Mouse (Mus musculus): ENCODE measurements around the gene Fam186b. TPM values are rescaled to one million over a fixed set of nuclear protein-coding genes. Genes with fewer than 3 reads are reported as not detected.
"Not testable (repeated sequence)": the region's sequence is repeated elsewhere in the genome, so short reads cannot be mapped to it uniquely, and the experiment has no call there.

The Fam186b gene
- polyA plus RNA-seq, 1 experiment from 2014 or later = 0.11 TPM

- Histone ChIP-seq H3K4me2 (ENCODE audit: low read length) (peak overlapping the region; percentile 39; the same call in 1 of the 2 replicates), H3K4me3 (ENCODE audit: low read depth, low read length) (no peak overlapping the region), H3K27me3 (replicated peaks; ENCODE audit: control insufficient read depth, insufficient read depth, low read length) (no peaks in the 10 kb centered on the region), H3K4me1 (ENCODE audit: control insufficient read depth, insufficient read depth, low read length) (no peaks in the 10 kb centered on the region), H3K36me3 (ENCODE audit: control insufficient read depth, insufficient read depth, low read length) (no peaks in the 10 kb centered on the region), H3K9ac (ENCODE audit: low read length) (no peak overlapping the region), H3K27ac (ENCODE audit: low read depth, low read length) (no peak overlapping the region), H3K9me3 (replicated peaks; ENCODE audit: control insufficient read depth, low read length) (no peaks in the 10 kb centered on the region)
- 70% methylated on average over 8 of the region's 8 CpGs for WGBS
- DNase-seq (ENCODE audit: low spot score) (no peak), ATAC-seq (peak; percentile 44)
These were observed 36.4 kb downstream of the Fam186b start for GRCm38 (mm10) chr15:99259167-99259729.

GRCm38 (mm10) chr15:99255241-99255749 is 40.4 kb downstream of the Fam186b start:
- Histone ChIP-seq H3K9me3 (replicated peaks; ENCODE audit: control insufficient read depth, low read length) (no peaks in the 10 kb centered on the region), H3K27ac (ENCODE audit: low read depth, low read length) (no peak overlapping the region), H3K4me2 (ENCODE audit: low read length) (no peak overlapping the region), H3K4me3 (ENCODE audit: low read depth, low read length) (no peak overlapping the region), H3K36me3 (ENCODE audit: control insufficient read depth, insufficient read depth, low read length) (no peaks in the 10 kb centered on the region), H3K4me1 (ENCODE audit: control insufficient read depth, insufficient read depth, low read length) (no peaks in the 10 kb centered on the region; the same call in 1 of the 2 replicates), H3K27me3 (replicated peaks; ENCODE audit: control insufficient read depth, insufficient read depth, low read length) (no peaks in the 10 kb centered on the region), H3K9ac (ENCODE audit: low read length) (no peak overlapping the region)
- WGBS = 92% methylated on average over 6 of the region's 6 CpGs
- no peak for ATAC-seq
- DNase-seq (ENCODE audit: low spot score) = no peak

GRCm38 (mm10) chr15:99254477-99255005 is 41.1 kb downstream of the Fam186b start:
- H3K9ac ChIP-seq (ENCODE audit: low read length) = no peak overlapping the region
- no peaks in the 10 kb centered on the region; the same call in 1 of the 2 replicates for H3K4me1 ChIP-seq (ENCODE audit: control insufficient read depth, insufficient read depth, low read length)
- H3K4me3 ChIP-seq (ENCODE audit: low read depth, low read length) = no peak overlapping the region
- no peaks in the 10 kb centered on the region for H3K27me3 ChIP-seq (replicated peaks; ENCODE audit: control insufficient read depth, insufficient read depth, low read length)
- DNase-seq (ENCODE audit: low spot score) = no peak
- H3K9me3 ChIP-seq (replicated peaks; ENCODE audit: control insufficient read depth, low read length) = no peaks in the 10 kb centered on the region
- 87% methylated on average over 2 of the region's 2 CpGs for WGBS
- no peaks in the 10 kb centered on the region for H3K36me3 ChIP-seq (ENCODE audit: control insufficient read depth, insufficient read depth, low read length)
- no peak overlapping the region for H3K27ac ChIP-seq (ENCODE audit: low read depth, low read length)
- no peak overlapping the region for H3K4me2 ChIP-seq (ENCODE audit: low read length)
- ATAC-seq = no peak

- no peak overlapping the region for H3K9ac ChIP-seq (ENCODE audit: low read length)
- peaks cover 6% of the 10 kb centered on the region; the same call in 1 of the 2 replicates for H3K36me3 ChIP-seq (ENCODE audit: control insufficient read depth, insufficient read depth, low read length)
- H3K4me2 ChIP-seq (ENCODE audit: low read length) = no peak overlapping the region
- H3K9me3 ChIP-seq (replicated peaks; ENCODE audit: control insufficient read depth, low read length) = no peaks in the 10 kb centered on the region
- no peak for ATAC-seq
- H3K27ac ChIP-seq (ENCODE audit: low read depth, low read length) = no peak overlapping the region
- 93% methylated on average over 6 of the region's 6 CpGs for WGBS
- no peaks in the 10 kb centered on the region; the same call in 1 of the 2 replicates for H3K4me1 ChIP-seq (ENCODE audit: control insufficient read depth, insufficient read depth, low read length)
- no peak for DNase-seq (ENCODE audit: low spot score)
- H3K27me3 ChIP-seq (replicated peaks; ENCODE audit: control insufficient read depth, insufficient read depth, low read length) = no peaks in the 10 kb centered on the region
- H3K4me3 ChIP-seq (ENCODE audit: low read depth, low read length) = no peak overlapping the region
These were observed 41.9 kb downstream of the Fam186b start for GRCm38 (mm10) chr15:99253772-99254171.

- Histone ChIP-seq H3K36me3 (ENCODE audit: control insufficient read depth, insufficient read depth, low read length) (peaks cover 12% of the 10 kb centered on the region), H3K4me2 (ENCODE audit: low read length) (peak overlapping the region; percentile 75)
- not testable (repeated sequence) for H3K9me3 ChIP-seq (replicated peaks; ENCODE audit: control insufficient read depth, low read length); H3K9ac ChIP-seq (ENCODE audit: low read length); DNase-seq (ENCODE audit: low spot score); H3K27me3 ChIP-seq (replicated peaks; ENCODE audit: control insufficient read depth, insufficient read depth, low read length); H3K4me3 ChIP-seq (ENCODE audit: low read depth, low read length); ATAC-seq; H3K4me1 ChIP-seq (ENCODE audit: control insufficient read depth, insufficient read depth, low read length); H3K27ac ChIP-seq (ENCODE audit: low read depth, low read length)
- 41% methylated on average over 2 of the region's 2 CpGs for WGBS
These were observed 42.6 kb downstream of the Fam186b start for GRCm38 (mm10) chr15:99253175-99253479.

GRCm38 (mm10) chr15:99252381-99253174 is 43.1 kb downstream of the Fam186b start:
- DNase-seq (ENCODE audit: low spot score) = peak; percentile 70
- WGBS = 5% methylated on average over 22 of the region's 22 CpGs

GRCm38 (mm10) chr15:99251626-99252380 is 43.9 kb downstream of the Fam186b start, which contains the start of gene Mcrs1:
TSS of gene Mcrs1 (minus strand) at chr15:99251961.
- peak; percentile 96 for ATAC-seq
- peak; percentile 100 for DNase-seq (ENCODE audit: low spot score)
- under 1% methylated on average over 52 of the region's 52 CpGs for WGBS

More at GRCm38 (mm10) chr15:99252381-99253174, 43.1 kb downstream of the Fam186b start:
- Histone ChIP-seq H3K27me3 (replicated peaks; ENCODE audit: control insufficient read depth, insufficient read depth, low read length) (no peaks in the 10 kb centered on the region), H3K9ac (ENCODE audit: low read length) (peak overlapping the region; percentile 69), H3K4me1 (ENCODE audit: control insufficient read depth, insufficient read depth, low read length) (no peaks in the 10 kb centered on the region; the same call in 1 of the 2 replicates), H3K36me3 (ENCODE audit: control insufficient read depth, insufficient read depth, low read length) (peaks cover 18% of the 10 kb centered on the region), H3K4me3 (ENCODE audit: low read depth, low read length) (peak overlapping the region; percentile 59), H3K4me2 (ENCODE audit: low read length) (peak overlapping the region; percentile 75), H3K9me3 (replicated peaks; ENCODE audit: control insufficient read depth, low read length) (no peaks in the 10 kb centered on the region), H3K27ac (ENCODE audit: low read depth, low read length) (peak overlapping the region; percentile 94)
- ATAC-seq = peak; percentile 54

GRCm38 (mm10) chr15:99251111-99251510 is 44.6 kb downstream of the Fam186b start:
- ATAC-seq; H3K27ac ChIP-seq (ENCODE audit: low read depth, low read length); H3K9me3 ChIP-seq (replicated peaks; ENCODE audit: control insufficient read depth, low read length); DNase-seq (ENCODE audit: low spot score); H3K4me1 ChIP-seq (ENCODE audit: control insufficient read depth, insufficient read depth, low read length); H3K27me3 ChIP-seq (replicated peaks; ENCODE audit: control insufficient read depth, insufficient read depth, low read length): not testable (repeated sequence)
- H3K9ac ChIP-seq (ENCODE audit: low read length) = peak overlapping the region; percentile 69
- peak overlapping the region; percentile 59 for H3K4me3 ChIP-seq (ENCODE audit: low read depth, low read length)
- under 1% methylated on average over 14 of the region's 15 CpGs for WGBS
- peak overlapping the region; percentile 64 for H3K4me2 ChIP-seq (ENCODE audit: low read length)
- peaks cover 32% of the 10 kb centered on the region for H3K36me3 ChIP-seq (ENCODE audit: control insufficient read depth, insufficient read depth, low read length)

More at GRCm38 (mm10) chr15:99251626-99252380, 43.9 kb downstream of the Fam186b start, which contains the start of gene Mcrs1:
- H3K27me3 ChIP-seq (replicated peaks; ENCODE audit: control insufficient read depth, insufficient read depth, low read length) = no peaks in the 10 kb centered on the region
- H3K4me2 ChIP-seq (ENCODE audit: low read length) = peak within 1 kb of the TSS; percentile 75
- peaks cover 25% of the 10 kb centered on the region for H3K36me3 ChIP-seq (ENCODE audit: control insufficient read depth, insufficient read depth, low read length)
- H3K9me3 ChIP-seq (replicated peaks; ENCODE audit: control insufficient read depth, low read length) = no peaks in the 10 kb centered on the region
- peak within 1 kb of the TSS; percentile 69 for H3K9ac ChIP-seq (ENCODE audit: low read length)
- no peaks in the 10 kb centered on the region; the same call in 1 of the 2 replicates for H3K4me1 ChIP-seq (ENCODE audit: control insufficient read depth, insufficient read depth, low read length)
- H3K4me3 ChIP-seq (ENCODE audit: low read depth, low read length) = peak within 1 kb of the TSS; percentile 59
- H3K27ac ChIP-seq (ENCODE audit: low read depth, low read length) = peak within 1 kb of the TSS; percentile 94

Data from forebrain, embryonic 14.5 days (tissue).